Mouse (Mus musculus) limb, embryonic 15.5 days (tissue): ENCODE results near the gene Trim38. TPM values are rescaled to one million over a fixed set of nuclear protein-coding genes. Genes with fewer than 3 reads are reported as not detected.
"Not testable (repeated sequence)": the region's sequence is repeated elsewhere in the genome, so short reads cannot be mapped to it uniquely, and the experiment has no call there.

ENCODE experiments used
- ATAC-seq: fragments of 200-750 bp; cut with Nextera tagmentation; 2 replicates; pipeline ENCODE4 v1.8.0; 2017; ENCODE audit warnings: low read depth, moderate TSS enrichment; ENCODE audit not compliant: insufficient number of reproducible peaks, low FRiP score, low TSS enrichment
- H3K27ac ChIP-seq: fragments of 300-500 bp; sonication (generic); 2 replicates; pipeline ENCODE4 v1.5.1; 2015; ENCODE audit warnings: moderate library complexity, mild to moderate bottlenecking, inconsistent platforms
- H3K27me3 ChIP-seq: fragments of 300-500 bp; sonication (generic); 2 replicates; pipeline ENCODE4 v1.6.1; 2015; ENCODE audit warnings: inconsistent platforms
- H3K36me3 ChIP-seq: fragments of 300-500 bp; sonication (generic); 2 replicates; pipeline ENCODE4 v1.6.1; 2015; ENCODE audit warnings: inconsistent platforms
- H3K4me1 ChIP-seq: fragments of 300-500 bp; sonication (generic); 2 replicates; pipeline ENCODE4 v1.6.1; 2015; ENCODE audit warnings: inconsistent platforms
- H3K4me2 ChIP-seq: fragments of 300-500 bp; sonication (generic); 2 replicates; pipeline ENCODE4 v1.6.1; 2015; ENCODE audit warnings: mild to moderate bottlenecking, inconsistent platforms
- H3K4me3 ChIP-seq: fragments of 300-500 bp; sonication (generic); 2 replicates; pipeline ENCODE4 v1.5.1; 2015; ENCODE audit warnings: mild to moderate bottlenecking, inconsistent platforms
- H3K9ac ChIP-seq: fragments of 300-500 bp; sonication (generic); 2 replicates; pipeline ENCODE4 v1.6.1; 2015; ENCODE audit warnings: inconsistent platforms
- H3K9me3 ChIP-seq: fragments of 300-500 bp; sonication (generic); 2 replicates; pipeline ENCODE4 v1.6.1; 2016; ENCODE audit warnings: inconsistent platforms
- WGBS: fragments of 180-500 bp; shearing (Covaris S2); methylation state at CpG from one replicate; pipeline ENCODE4 v1.1.7; 2015; 5-methylcytosine and 5-hydroxymethylcytosine counted together
- polyA plus RNA-seq: library from polyadenylated mRNA; unstranded; fragments of >200 nt; fragmentation: Nextera tagmentation; extraction: Ambion mirVana; gene quantifications from 2 replicates; pipeline ENCODE4 v1.2.1, GENCODE M21; 2015

Trim38 gene
- not detected in 2 replicates for polyA plus RNA-seq

GRCm38 (mm10) chr13:23769613-23770012, at the start of gene Trim38:
Gene Trim38 (plus strand): TSS chr13:23769913.
- H3K4me3 ChIP-seq, H3K4me1 ChIP-seq, H3K27me3 ChIP-seq, H3K9me3 ChIP-seq, H3K27ac ChIP-seq, H3K9ac ChIP-seq, H3K4me2 ChIP-seq, ATAC-seq, H3K36me3 ChIP-seq: not testable (repeated sequence)
- 84% methylated on average over 2 of the region's 2 CpGs for WGBS

GRCm38 (mm10) chr13:23724239-23724638, 45.5 kb upstream of the Trim38 start:
- Histone ChIP-seq H3K27ac (no peak overlapping the region), H3K4me1 (no peaks in the 10 kb centered on the region), H3K4me3 (no peak overlapping the region), H3K27me3 (no peaks in the 10 kb centered on the region), H3K36me3 (no peaks in the 10 kb centered on the region), H3K4me2 (no peak overlapping the region), H3K9me3 (no peaks in the 10 kb centered on the region), H3K9ac (no peak overlapping the region)
- ATAC-seq, result no peak
- 88% methylated on average over 4 of the region's 4 CpGs for WGBS

DNA sequence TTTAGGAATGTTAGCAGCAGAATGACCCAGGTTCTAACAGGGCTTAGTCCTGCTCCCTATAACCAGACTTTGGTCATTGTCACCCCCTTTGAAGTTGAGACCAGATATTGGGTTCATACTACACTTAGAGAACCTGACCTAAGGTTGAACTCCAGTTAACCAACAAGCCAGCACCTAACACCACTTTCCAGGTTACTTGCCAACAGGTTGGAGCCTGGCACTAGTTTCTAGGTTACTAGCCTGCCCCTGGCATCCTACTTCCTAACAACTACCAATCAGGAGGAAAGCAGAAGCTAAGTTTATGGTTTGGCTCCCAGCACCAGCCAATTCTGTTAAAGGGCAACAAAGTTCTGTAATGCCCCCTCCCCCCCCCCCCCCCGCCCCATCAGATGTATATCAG, 44.5 kb upstream of the Trim38 start:
- Histone ChIP-seq H3K9me3 (no peaks in the 10 kb centered on the region), H3K36me3 (no peaks in the 10 kb centered on the region), H3K27ac (no peak overlapping the region), H3K4me3 (no peak overlapping the region), H3K4me1 (no peaks in the 10 kb centered on the region), H3K9ac (no peak overlapping the region), H3K27me3 (no peaks in the 10 kb centered on the region), H3K4me2 (no peak overlapping the region)
- no peak for ATAC-seq
- WGBS, result no CpG with 5 or more reads among the region's 1 CpGs

DNA sequence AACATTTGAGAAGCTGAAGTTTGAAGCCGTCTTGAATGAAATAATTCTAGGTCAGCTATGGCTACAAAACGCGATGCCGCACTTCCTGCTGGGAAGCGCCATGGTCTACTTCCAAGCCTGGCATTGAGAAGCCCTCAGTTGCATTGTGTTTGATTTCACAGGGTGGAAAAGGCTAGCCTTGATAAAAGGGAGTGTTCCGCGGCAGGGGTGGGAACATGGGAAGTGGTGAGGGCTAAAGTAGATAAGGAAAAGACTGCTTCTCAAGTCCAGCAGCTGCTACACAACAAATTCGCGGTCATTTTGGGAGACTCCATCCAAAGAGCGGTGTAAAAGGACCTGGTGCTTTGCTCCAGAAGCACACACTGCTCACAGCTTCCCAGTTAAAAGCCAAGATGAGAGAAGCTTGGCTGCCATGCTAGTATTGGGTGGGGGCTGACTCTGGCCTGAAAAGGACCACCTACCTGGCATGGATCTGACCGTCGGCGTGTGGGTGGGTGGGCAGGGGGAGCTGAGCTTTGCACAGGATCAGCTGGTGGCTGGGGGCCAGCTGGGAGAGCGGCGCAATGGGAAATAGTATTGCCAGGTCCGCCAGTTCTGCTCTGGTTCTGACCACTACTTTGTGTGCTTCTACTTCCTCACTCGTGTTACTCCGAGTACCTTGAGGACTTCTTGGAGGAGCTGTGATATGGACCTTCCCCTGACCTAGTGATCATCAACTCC, 41.1 kb upstream of the Trim38 start:
- Histone ChIP-seq H3K9ac (no peak overlapping the region), H3K4me3 (no peak overlapping the region), H3K9me3 (no peaks in the 10 kb centered on the region), H3K4me1 (no peaks in the 10 kb centered on the region), H3K27me3 (no peaks in the 10 kb centered on the region), H3K4me2 (no peak overlapping the region), H3K36me3 (no peaks in the 10 kb centered on the region), H3K27ac (no peak overlapping the region)
- 89% methylated on average over 18 of the region's 18 CpGs for WGBS
- no peak for ATAC-seq

- H3K4me3 ChIP-seq, result no peak overlapping the region
- 87% methylated on average over 9 of the region's 9 CpGs for WGBS
- no peak overlapping the region for H3K9ac ChIP-seq
- H3K4me2 ChIP-seq, result no peak overlapping the region
- no peaks in the 10 kb centered on the region for H3K4me1 ChIP-seq
- no peaks in the 10 kb centered on the region for H3K27me3 ChIP-seq
- no peak overlapping the region for H3K27ac ChIP-seq
- no peak for ATAC-seq
- H3K9me3 ChIP-seq, result no peaks in the 10 kb centered on the region
- no peaks in the 10 kb centered on the region for H3K36me3 ChIP-seq
Observed at GRCm38 (mm10) chr13:23729192-23729525, 40.6 kb upstream of the Trim38 start.

- Histone ChIP-seq H3K36me3 (no peaks in the 10 kb centered on the region), H3K4me3 (no peak overlapping the region), H3K4me1 (no peaks in the 10 kb centered on the region), H3K9me3 (no peaks in the 10 kb centered on the region), H3K9ac (no peak overlapping the region), H3K27me3 (no peaks in the 10 kb centered on the region), H3K27ac (no peak overlapping the region), H3K4me2 (no peak overlapping the region)
- ATAC-seq, result no peak
- WGBS, result 94% methylated on average over 5 of the region's 5 CpGs
Observed at GRCm38 (mm10) chr13:23729706-23730105, 40.0 kb upstream of the Trim38 start.

- no peaks in the 10 kb centered on the region for H3K27me3 ChIP-seq
- no peak overlapping the region for H3K27ac ChIP-seq
- no peak overlapping the region for H3K4me3 ChIP-seq
- no peaks in the 10 kb centered on the region for H3K9me3 ChIP-seq
- H3K4me2 ChIP-seq, result no peak overlapping the region
- WGBS, result 39% methylated on average over 8 of the region's 8 CpGs
- no peaks in the 10 kb centered on the region for H3K4me1 ChIP-seq
- H3K9ac ChIP-seq, result no peak overlapping the region
- H3K36me3 ChIP-seq, result no peaks in the 10 kb centered on the region
- no peak for ATAC-seq
Observed at GRCm38 (mm10) chr13:23730479-23730878, 39.2 kb upstream of the Trim38 start.

DNA sequence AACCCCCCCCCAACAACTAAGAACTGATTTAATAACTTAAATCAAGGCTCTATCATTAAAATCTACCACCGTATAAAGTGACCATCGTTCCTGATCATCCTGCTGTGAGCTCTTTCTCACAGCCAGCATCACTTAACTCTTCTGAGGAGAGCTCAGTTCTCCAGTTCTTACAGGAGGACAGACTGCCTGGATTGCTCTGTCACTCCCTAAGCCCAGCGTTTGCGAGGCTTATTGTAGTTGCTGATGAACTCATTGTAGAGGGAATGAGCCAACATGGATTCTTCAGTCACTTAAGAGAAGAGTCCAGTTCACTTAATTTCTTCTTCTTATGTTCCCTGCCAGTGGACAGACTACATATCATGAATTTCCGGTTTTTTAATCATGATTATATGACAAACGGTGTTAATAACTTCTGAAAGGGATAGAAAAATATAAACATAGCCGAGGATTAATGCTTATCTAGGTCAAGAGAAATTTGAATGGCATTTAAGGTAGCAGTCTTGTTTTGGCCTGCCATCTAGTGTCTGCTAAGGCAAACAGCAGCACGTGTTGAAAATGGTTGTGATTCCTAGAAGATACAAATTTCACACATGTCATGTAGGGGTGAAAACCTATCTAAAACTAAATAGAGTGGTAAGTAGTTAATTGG, 37.4 kb upstream of the Trim38 start:
- no peak overlapping the region for H3K27ac ChIP-seq
- H3K9me3 ChIP-seq, result no peaks in the 10 kb centered on the region
- ATAC-seq, result no peak
- no peak overlapping the region for H3K9ac ChIP-seq
- no peak overlapping the region for H3K4me2 ChIP-seq
- no peaks in the 10 kb centered on the region for H3K36me3 ChIP-seq
- H3K4me1 ChIP-seq, result no peaks in the 10 kb centered on the region
- no peak overlapping the region for H3K4me3 ChIP-seq
- 26% methylated on average over 8 of the region's 8 CpGs for WGBS
- no peaks in the 10 kb centered on the region for H3K27me3 ChIP-seq

GRCm38 (mm10) chr13:23737091-23737490, 32.6 kb upstream of the Trim38 start:
- no peaks in the 10 kb centered on the region for H3K9me3 ChIP-seq
- no peak overlapping the region for H3K27ac ChIP-seq
- H3K9ac ChIP-seq, result no peak overlapping the region
- H3K4me2 ChIP-seq, result no peak overlapping the region
- 85% methylated on average over 5 of the region's 5 CpGs for WGBS
- H3K4me1 ChIP-seq, result peaks cover 11% of the 10 kb centered on the region; the same call in 1 of the 2 replicates
- H3K36me3 ChIP-seq, result no peaks in the 10 kb centered on the region
- ATAC-seq, result no peak
- H3K27me3 ChIP-seq, result no peaks in the 10 kb centered on the region
- no peak overlapping the region for H3K4me3 ChIP-seq

- H3K27me3 ChIP-seq, result no peaks in the 10 kb centered on the region
- peak overlapping the region; percentile 98 for H3K27ac ChIP-seq
- 26% methylated on average over 4 of the region's 4 CpGs for WGBS
- no peaks in the 10 kb centered on the region for H3K9me3 ChIP-seq
- ATAC-seq, result no peak
- H3K4me2 ChIP-seq, result peak overlapping the region; percentile 93
- no peak overlapping the region for H3K9ac ChIP-seq
- H3K4me3 ChIP-seq, result peak overlapping the region; percentile 57
- H3K4me1 ChIP-seq, result peaks cover 11% of the 10 kb centered on the region; the same call in 1 of the 2 replicates
- no peaks in the 10 kb centered on the region for H3K36me3 ChIP-seq
Observed at GRCm38 (mm10) chr13:23738041-23738440, 31.7 kb upstream of the Trim38 start.

DNA sequence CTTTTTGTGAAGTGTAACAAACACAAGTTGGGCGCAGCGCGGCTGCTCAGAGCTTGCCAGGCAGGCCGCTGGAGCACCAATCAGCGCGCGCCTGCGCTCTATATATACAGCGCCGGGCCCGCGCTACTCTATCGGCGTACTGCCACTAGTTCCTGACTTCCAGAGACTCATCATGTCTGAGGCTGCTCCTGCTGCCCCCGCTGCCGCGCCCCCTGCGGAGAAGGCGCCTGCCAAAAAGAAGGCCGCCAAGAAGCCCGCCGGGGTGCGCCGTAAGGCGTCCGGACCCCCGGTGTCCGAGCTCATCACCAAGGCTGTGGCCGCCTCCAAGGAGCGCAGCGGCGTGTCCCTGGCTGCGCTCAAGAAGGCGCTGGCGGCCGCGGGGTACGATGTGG, 31.0 kb upstream of the Trim38 start, which contains the start of gene Hist1h1c:
TSS of gene Hist1h1c (plus strand) at position 132 of the 392 bp plus-strand sequence.
- ATAC-seq, result peak; percentile 92
- H3K36me3 ChIP-seq, result no peaks in the 10 kb centered on the region
- H3K4me3 ChIP-seq, result peak within 1 kb of the TSS; percentile 57
- H3K4me1 ChIP-seq, result peaks cover 11% of the 10 kb centered on the region; the same call in 1 of the 2 replicates
- peak within 1 kb of the TSS; percentile 93 for H3K4me2 ChIP-seq
- H3K27me3 ChIP-seq, result no peaks in the 10 kb centered on the region
- under 1% methylated on average over 38 of the region's 38 CpGs for WGBS
- peak within 1 kb of the TSS; percentile 98 for H3K27ac ChIP-seq
- no peaks in the 10 kb centered on the region for H3K9me3 ChIP-seq
- H3K9ac ChIP-seq, result peak within 1 kb of the TSS; percentile 61

GRCm38 (mm10) chr13:23739069-23739921, 30.4 kb upstream of the Trim38 start:
- ATAC-seq, result peak; percentile 94
- Histone ChIP-seq H3K4me2 (peak overlapping the region; percentile 93), H3K36me3 (no peaks in the 10 kb centered on the region), H3K27me3 (no peaks in the 10 kb centered on the region), H3K27ac (peak overlapping the region; percentile 98), H3K4me3 (peak overlapping the region; percentile 57), H3K9me3 (no peaks in the 10 kb centered on the region), H3K9ac (peak overlapping the region; percentile 61), H3K4me1 (peaks cover 11% of the 10 kb centered on the region; the same call in 1 of the 2 replicates)
- WGBS, result under 1% methylated on average over 39 of the region's 39 CpGs
